Mouse (Mus musculus) midbrain, embryonic 11.5 days (tissue): ENCODE results near the gene Sox30. TPM values are rescaled to one million over a fixed set of nuclear protein-coding genes. Genes with fewer than 3 reads are reported as not detected.

Experiments
- ATAC-seq: fragments of 200-750 bp; cut with Nextera tagmentation; 2 replicates; pipeline ENCODE4 v1.8.0; 2017; ENCODE audit warnings: moderate TSS enrichment, moderate library complexity; ENCODE audit not compliant: low FRiP score
- DNase-seq: peaks from one replicate; pipeline ENCODE4 v3.0.0; 2015; ENCODE audit warnings: low spot score; ENCODE audit errors: missing footprints
- H3K27ac ChIP-seq: fragments of 300-500 bp; sonication (generic); 2 replicates; pipeline ENCODE4 v1.5.1; 2014; ENCODE audit warnings: low read depth, low read length
- H3K27me3 ChIP-seq: fragments of 300-500 bp; sonication (generic); 2 replicates; pipeline ENCODE4 v1.6.1; 2014; ENCODE audit warnings: mild to moderate bottlenecking, low read length, moderate library complexity, mixed read lengths; ENCODE audit not compliant: control insufficient read depth, insufficient read depth
- H3K36me3 ChIP-seq: fragments of 300-500 bp; sonication (generic); 2 replicates; pipeline ENCODE4 v1.6.1; 2014; ENCODE audit warnings: mild to moderate bottlenecking, low read length, moderate library complexity, mixed read lengths; ENCODE audit not compliant: control insufficient read depth, insufficient read depth
- H3K4me1 ChIP-seq: fragments of 300-500 bp; sonication (generic); 2 replicates; pipeline ENCODE4 v1.6.1; 2014; ENCODE audit warnings: low read length; ENCODE audit not compliant: control insufficient read depth, insufficient read depth
- H3K4me2 ChIP-seq: fragments of 300-500 bp; sonication (generic); 2 replicates; pipeline ENCODE4 v1.6.1; 2014; ENCODE audit warnings: mild to moderate bottlenecking, moderate library complexity
- H3K4me3 ChIP-seq: fragments of 300-500 bp; sonication (generic); 2 replicates; pipeline ENCODE4 v1.5.1; 2014; ENCODE audit warnings: low read depth, low read length
- H3K9ac ChIP-seq: fragments of 300-500 bp; sonication (generic); 2 replicates; pipeline ENCODE4 v1.6.1; 2014; ENCODE audit warnings: low read length
- H3K9me3 ChIP-seq: fragments of 300-500 bp; sonication (generic); 2 replicates; pipeline ENCODE4 v1.6.1; 2016; ENCODE audit warnings: low read length; ENCODE audit not compliant: control insufficient read depth
- WGBS: fragments of 180-500 bp; shearing (Covaris S2); extraction: QIAGEN DNeasy Blood & Tissue Kit; methylation state at CpG from one replicate; pipeline ENCODE4 v1.1.7; 2014; 5-methylcytosine and 5-hydroxymethylcytosine counted together
- polyA plus RNA-seq: library from polyadenylated mRNA; unstranded; fragments of >200 nt; fragmentation: Nextera tagmentation; extraction: Ambion mirVana; gene quantifications from 2 replicates; pipeline ENCODE4 v1.2.1, GENCODE M21; 2014

Gene Sox30
- polyA plus RNA-seq, 1 experiment from 2014 or later: 0.18 TPM

GRCm38 (mm10) chr11:46056770-46057411 lies 76.8 kb downstream of the Sox30 start:
- Histone ChIP-seq H3K4me3 (peak overlapping the region; percentile 47), H3K4me2 (peak overlapping the region; percentile 67), H3K9me3 (no peaks in the 10 kb centered on the region), H3K27me3 (peaks cover 2% of the 10 kb centered on the region; the same call in 1 of the 2 replicates), H3K27ac (peak overlapping the region; percentile 73), H3K9ac (peak overlapping the region; percentile 80), H3K4me1 (peaks cover 4% of the 10 kb centered on the region; the same call in 1 of the 2 replicates), H3K36me3 (no peaks in the 10 kb centered on the region)
- ATAC-seq (no peak; the same call in 1 of the 2 replicates), DNase-seq (peak; percentile 91)
- 3% methylated on average over 25 of the region's 25 CpGs for WGBS

- Histone ChIP-seq H3K9me3 (no peaks in the 10 kb centered on the region), H3K27ac (no peak overlapping the region), H3K9ac (no peak overlapping the region), H3K4me3 (no peak overlapping the region), H3K27me3 (peaks cover 2% of the 10 kb centered on the region; the same call in 1 of the 2 replicates), H3K4me1 (peaks cover 4% of the 10 kb centered on the region; the same call in 1 of the 2 replicates), H3K4me2 (no peak overlapping the region), H3K36me3 (no peaks in the 10 kb centered on the region)
- 62% methylated on average over 9 of the region's 9 CpGs for WGBS
- DNase-seq: peak; percentile 82
- no peak for ATAC-seq
Measured at GRCm38 (mm10) chr11:46058011-46058410, 77.9 kb downstream of the Sox30 start.

GRCm38 (mm10) chr11:46058916-46059315 lies 78.8 kb downstream of the Sox30 start:
- Histone ChIP-seq H3K36me3 (no peaks in the 10 kb centered on the region), H3K27ac (no peak overlapping the region), H3K4me1 (peaks cover 4% of the 10 kb centered on the region; the same call in 1 of the 2 replicates), H3K9me3 (no peaks in the 10 kb centered on the region), H3K4me3 (no peak overlapping the region), H3K4me2 (no peak overlapping the region), H3K27me3 (peaks cover 2% of the 10 kb centered on the region; the same call in 1 of the 2 replicates), H3K9ac (no peak overlapping the region)
- DNase-seq: peak; percentile 71
- WGBS: 93% methylated on average over 4 of the region's 4 CpGs
- no peak for ATAC-seq

GRCm38 (mm10) chr11:46059887-46060650 lies 80.0 kb downstream of the Sox30 start:
- Histone ChIP-seq H3K27me3 (peaks cover 2% of the 10 kb centered on the region; the same call in 1 of the 2 replicates), H3K9ac (no peak overlapping the region), H3K4me1 (peaks cover 6% of the 10 kb centered on the region), H3K27ac (no peak overlapping the region), H3K4me2 (no peak overlapping the region), H3K4me3 (no peak overlapping the region), H3K9me3 (no peaks in the 10 kb centered on the region), H3K36me3 (no peaks in the 10 kb centered on the region)
- 66% methylated on average over 8 of the region's 8 CpGs for WGBS
- DNase-seq (no peak), ATAC-seq (no peak)

GRCm38 (mm10) chr11:46060651-46061020 lies 80.5 kb downstream of the Sox30 start:
- ATAC-seq: no peak

GRCm38 (mm10) chr11:46061776-46062445 lies 81.8 kb downstream of the Sox30 start:
- WGBS: 79% methylated on average over 6 of the region's 6 CpGs
- H3K4me2 ChIP-seq: no peak overlapping the region
- no peak for ATAC-seq
- no peaks in the 10 kb centered on the region for H3K9me3 ChIP-seq
- no peak overlapping the region for H3K4me3 ChIP-seq
- H3K27me3 ChIP-seq: peaks cover under 1% of the 10 kb centered on the region; the same call in 1 of the 2 replicates
- DNase-seq: peak; percentile 73
- no peaks in the 10 kb centered on the region for H3K36me3 ChIP-seq
- no peak overlapping the region for H3K9ac ChIP-seq
- peaks cover 9% of the 10 kb centered on the region; the same call in 1 of the 2 replicates for H3K4me1 ChIP-seq
- no peak overlapping the region for H3K27ac ChIP-seq

More at GRCm38 (mm10) chr11:46060651-46061020, 80.5 kb downstream of the Sox30 start:
- no peaks in the 10 kb centered on the region for H3K36me3 ChIP-seq
- H3K9ac ChIP-seq: no peak overlapping the region
- no peak overlapping the region for H3K27ac ChIP-seq
- 76% methylated on average over 5 of the region's 5 CpGs for WGBS
- H3K4me1 ChIP-seq: peaks cover 9% of the 10 kb centered on the region
- H3K4me2 ChIP-seq: no peak overlapping the region
- H3K27me3 ChIP-seq: peaks cover 2% of the 10 kb centered on the region; the same call in 1 of the 2 replicates
- DNase-seq: peak; percentile 45
- no peak overlapping the region for H3K4me3 ChIP-seq
- no peaks in the 10 kb centered on the region for H3K9me3 ChIP-seq

GRCm38 (mm10) chr11:46062569-46062968 lies 82.5 kb downstream of the Sox30 start:
- no peak for ATAC-seq
- H3K27ac ChIP-seq: no peak overlapping the region
- no peak overlapping the region for H3K4me3 ChIP-seq
- H3K9me3 ChIP-seq: no peaks in the 10 kb centered on the region
- WGBS: 54% methylated on average over 4 of the region's 4 CpGs
- no peaks in the 10 kb centered on the region for H3K27me3 ChIP-seq
- no peak overlapping the region for H3K9ac ChIP-seq
- peaks cover 5% of the 10 kb centered on the region; the same call in 1 of the 2 replicates for H3K4me1 ChIP-seq
- H3K4me2 ChIP-seq: no peak overlapping the region
- H3K36me3 ChIP-seq: no peaks in the 10 kb centered on the region
- no peak for DNase-seq

GRCm38 (mm10) chr11:46062993-46063731 lies 83.1 kb downstream of the Sox30 start:
- no peak overlapping the region for H3K27ac ChIP-seq
- 67% methylated on average over 9 of the region's 9 CpGs for WGBS
- no peaks in the 10 kb centered on the region for H3K27me3 ChIP-seq
- ATAC-seq (no peak), DNase-seq (peak; percentile 62)
- H3K9ac ChIP-seq: no peak overlapping the region
- H3K36me3 ChIP-seq: no peaks in the 10 kb centered on the region
- H3K4me1 ChIP-seq: peaks cover 5% of the 10 kb centered on the region; the same call in 1 of the 2 replicates
- H3K4me2 ChIP-seq: no peak overlapping the region
- no peaks in the 10 kb centered on the region for H3K9me3 ChIP-seq
- H3K4me3 ChIP-seq: no peak overlapping the region
